Comparison of ENCODE assay signal across 25 mouse cellular contexts in the genomic region with DNA sequence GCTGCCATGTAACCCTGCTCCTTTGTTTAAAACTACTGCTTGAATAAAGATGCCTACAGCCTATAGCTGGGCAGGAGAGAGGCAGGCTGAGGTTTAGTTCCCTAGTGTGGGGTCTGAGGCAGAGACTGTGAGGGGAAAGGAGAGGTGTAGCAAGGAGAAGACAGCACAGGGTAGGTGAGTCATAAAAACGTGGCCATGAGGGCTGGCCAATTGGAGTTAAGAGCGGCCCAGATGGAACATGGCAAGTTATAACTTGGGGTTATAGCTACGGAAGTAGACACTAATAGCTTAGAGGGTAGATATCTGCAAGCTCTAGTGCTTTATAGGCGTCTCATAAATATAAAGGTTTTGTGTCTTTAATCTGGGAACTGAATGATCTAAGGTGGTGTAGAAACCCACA. TPM values are rescaled to one million over a fixed set of nuclear protein-coding genes. Genes with fewer than 3 reads are reported as not detected.
A peak's percentile ranks its signal among the peaks of the same experiment; 100 is the strongest.
DNase-seq lines count a peak whose midpoint lies in the region; ATAC-seq and TF ChIP-seq lines count a peak whose summit lies in the region.
"Had no signal": no experiment of that assay in that cellular context is flagged by ENCODE, and none has a peak within 500 bp of the region (broad histone marks: within the 10 kb centered on the region; RNA-seq: fewer than 3 reads in every experiment).

No protein-coding gene starts in this region.

- peak overlapping the region; percentile 70; the same call in 1 of the 2 replicates for H3K27ac ChIP-seq in kidney, embryonic 14.5 days (ENCODE audit: low read depth, low read length)
- H3K27ac ChIP-seq in liver, embryonic 12.5 days = no peak overlapping the region
- no peak overlapping the region for H3K27ac ChIP-seq in liver, postnatal 0 days (ENCODE audit: low read depth)
- peak overlapping the region; percentile 57 for H3K27ac ChIP-seq in intestine, embryonic 16.5 days (ENCODE audit: low read length)
- H3K27ac ChIP-seq: forebrain, embryonic 12.5 days; heart, adult 2 months; hindbrain, embryonic 10.5 days; hindbrain, embryonic 15.5 days; midbrain, embryonic 12.5 days; neural tube, embryonic 13.5 days had no signal

- H3K27me3 ChIP-seq in kidney, embryonic 14.5 days (ENCODE audit: control insufficient read depth, insufficient read depth, low read length) = no peaks in the 10 kb centered on the region
- no peaks in the 10 kb centered on the region for H3K27me3 ChIP-seq in liver, embryonic 12.5 days (replicated peaks)
- no peaks in the 10 kb centered on the region for H3K27me3 ChIP-seq in liver, postnatal 0 days (ENCODE audit: insufficient read depth, low read length)
- H3K27me3 ChIP-seq in E14TG2a.4 (ENCODE audit: insufficient read depth, low read length) = no peaks in the 10 kb centered on the region
- no peaks in the 10 kb centered on the region for H3K27me3 ChIP-seq in intestine, embryonic 16.5 days (replicated peaks; ENCODE audit: control insufficient read depth, insufficient read depth, low read length)
- H3K27me3 ChIP-seq: forebrain, embryonic 12.5 days; heart, embryonic 12.5 days; hindbrain, embryonic 15.5 days; midbrain, embryonic 12.5 days; neural tube, embryonic 13.5 days had no signal

- H3K9me3 ChIP-seq in kidney, embryonic 14.5 days (ENCODE audit: control insufficient read depth, low read length) = no peaks in the 10 kb centered on the region
- H3K9me3 ChIP-seq in liver, embryonic 12.5 days (replicated peaks) = no peaks in the 10 kb centered on the region
- H3K9me3 ChIP-seq in liver, postnatal 0 days (ENCODE audit: low read length) = no peaks in the 10 kb centered on the region
- no peaks in the 10 kb centered on the region for H3K9me3 ChIP-seq in E14TG2a.4 (ENCODE audit: low read length)
- no peaks in the 10 kb centered on the region for H3K9me3 ChIP-seq in intestine, embryonic 16.5 days (ENCODE audit: control insufficient read depth, low read length)
- H3K9me3 ChIP-seq: forebrain, embryonic 12.5 days; heart, embryonic 12.5 days; hindbrain, embryonic 10.5 days; hindbrain, embryonic 15.5 days; megakaryocyte, embryonic 14.5 days; midbrain, embryonic 12.5 days; neural tube, embryonic 13.5 days had no signal

- DNase-seq in kidney, postnatal 4 days = no peak
- DNase-seq in liver, postnatal 0 days = no peak
- DNase-seq in layer of hippocampus, adult 18-20 months (ENCODE audit: low spot score in 2 of 2) = no peak
- DNase-seq: adrenal gland, adult 2 months; adrenal gland, postnatal 36 days; cerebellum, adult 18-20 months; cerebellum, postnatal 10 days; forebrain, postnatal 0 days; heart, adult 2 months; heart, postnatal 10 days; kidney, adult 9 months; right cerebral cortex, postnatal 4 days had no signal

- H3K9ac ChIP-seq in kidney, embryonic 14.5 days (ENCODE audit: low read depth, low read length) = no peak overlapping the region
- no peak overlapping the region for H3K9ac ChIP-seq in liver, embryonic 12.5 days
- H3K9ac ChIP-seq in liver, postnatal 0 days (replicated peaks) = no peak overlapping the region
- H3K9ac ChIP-seq in intestine, embryonic 16.5 days (ENCODE audit: low read depth, low read length) = no peak overlapping the region
- H3K9ac ChIP-seq: forebrain, embryonic 12.5 days; forebrain, postnatal 0 days; heart, embryonic 12.5 days; hindbrain, embryonic 15.5 days; midbrain, embryonic 12.5 days; neural tube, embryonic 13.5 days had no signal

- WGBS in kidney, embryonic 14.5 days = 62% methylated on average over 4 of the region's 4 CpGs
- 68% methylated on average over 4 of the region's 4 CpGs for WGBS in liver, embryonic 12.5 days (ENCODE audit: insufficient replicate concordance)
- WGBS in liver, postnatal 0 days (ENCODE audit: insufficient replicate concordance) = 65% methylated on average over 4 of the region's 4 CpGs
- 57% methylated on average over 4 of the region's 4 CpGs for WGBS in intestine, embryonic 16.5 days

- no peak for ATAC-seq in kidney, embryonic 14.5 days (ENCODE audit: low FRiP score, low TSS enrichment)
- ATAC-seq in liver, embryonic 12.5 days = no peak
- ATAC-seq in liver, postnatal 0 days = no peak
- ATAC-seq in intestine, embryonic 16.5 days = peak; percentile 16
- ATAC-seq: activated CD4-positive, CD25-positive, alpha-beta regulatory T cell, adult 4 months; forebrain, postnatal 0 days; inflammation-experienced regulatory T-cells, adult 6 months had no signal

- H3K36me3 ChIP-seq in kidney, embryonic 14.5 days (ENCODE audit: control insufficient read depth, insufficient read depth, low read length) = no peaks in the 10 kb centered on the region
- no peaks in the 10 kb centered on the region for H3K36me3 ChIP-seq in liver, embryonic 12.5 days
- H3K36me3 ChIP-seq in liver, postnatal 0 days (replicated peaks; ENCODE audit: insufficient read depth, low read length) = no peaks in the 10 kb centered on the region
- H3K36me3 ChIP-seq in E14TG2a.4 (ENCODE audit: insufficient read depth, low read length) = no peaks in the 10 kb centered on the region
- no peaks in the 10 kb centered on the region for H3K36me3 ChIP-seq in intestine, embryonic 16.5 days (ENCODE audit: control insufficient read depth, insufficient read depth, low read length)
- H3K36me3 ChIP-seq: forebrain, embryonic 12.5 days; heart, embryonic 12.5 days; hindbrain, embryonic 10.5 days; hindbrain, embryonic 15.5 days; midbrain, embryonic 12.5 days; neural tube, embryonic 13.5 days had no signal

- no peak for TF ChIP-seq EP300 in liver, postnatal 0 days (IDR thresholded peaks at IDR 0.05; ENCODE audit: low read depth)

- no peak overlapping the region for H3K4me3 ChIP-seq in kidney, embryonic 14.5 days (ENCODE audit: low read length)
- H3K4me3 ChIP-seq in liver, embryonic 12.5 days = no peak overlapping the region
- H3K4me3 ChIP-seq in liver, postnatal 0 days (ENCODE audit: low read depth, low read length) = no peak overlapping the region
- 0 out of 2 replicates have a peak overlapping the region, but pooled peaks have one; percentile 3 for H3K4me3 ChIP-seq in E14TG2a.4 (replicated peaks; ENCODE audit: low read length)
- no peak overlapping the region for H3K4me3 ChIP-seq in intestine, embryonic 16.5 days (ENCODE audit: low read length)
- H3K4me3 ChIP-seq: forebrain, embryonic 12.5 days; heart, adult 2 months; heart, embryonic 12.5 days; hindbrain, embryonic 10.5 days; hindbrain, embryonic 15.5 days; megakaryocyte, embryonic 14.5 days; midbrain, embryonic 12.5 days; neural tube, embryonic 13.5 days had no signal

- no peak for TF ChIP-seq CTCF in liver, postnatal 0 days (IDR thresholded peaks at IDR 0.05; ENCODE audit: low read depth)
- no peak for TF ChIP-seq CTCF in E14TG2a.4 (conservative IDR thresholded peaks at IDR 0.05; ENCODE audit: low read length)

- H3K4me1 ChIP-seq in kidney, embryonic 14.5 days (ENCODE audit: control insufficient read depth, insufficient read depth, low read length) = peaks cover 30% of the 10 kb centered on the region
- H3K4me1 ChIP-seq in liver, embryonic 12.5 days = peaks cover 19% of the 10 kb centered on the region
- peaks cover 13% of the 10 kb centered on the region for H3K4me1 ChIP-seq in liver, postnatal 0 days (ENCODE audit: insufficient read depth)
- peaks cover 76% of the 10 kb centered on the region for H3K4me1 ChIP-seq in E14TG2a.4 (replicated peaks; ENCODE audit: low read depth, low read length)
- peaks cover 2% of the 10 kb centered on the region for H3K4me1 ChIP-seq in intestine, embryonic 16.5 days (ENCODE audit: control insufficient read depth, insufficient read depth, low read length)
- H3K4me1 ChIP-seq: forebrain, embryonic 12.5 days; hindbrain, embryonic 15.5 days; midbrain, embryonic 12.5 days; neural tube, embryonic 13.5 days had no signal

- H3K4me2 ChIP-seq in kidney, embryonic 14.5 days (replicated peaks; ENCODE audit: low read depth, low read length) = no peak overlapping the region
- 0 out of 2 replicates have a peak overlapping the region, but pooled peaks have one; percentile 14 for H3K4me2 ChIP-seq in liver, embryonic 12.5 days
- H3K4me2 ChIP-seq in liver, postnatal 0 days (ENCODE audit: low read depth, low read length) = no peak overlapping the region
- no peak overlapping the region for H3K4me2 ChIP-seq in intestine, embryonic 16.5 days (ENCODE audit: low read depth, low read length)
- H3K4me2 ChIP-seq: forebrain, embryonic 12.5 days; heart, embryonic 12.5 days; hindbrain, embryonic 15.5 days; midbrain, embryonic 12.5 days; neural tube, embryonic 13.5 days had no signal

RNA-seq across cellular contexts. Expression of gene Iqgap1, which starts 2.5 kb away (rescaled TPM):
- polyA plus RNA-seq in kidney, embryonic 14.5 days (2014; fragmentation: Nextera tagmentation; extraction: Ambion mirVana) = 61.0 and 110 TPM in 2 replicates
- polyA plus RNA-seq in liver, embryonic 12.5 days (2016; fragmentation: Nextera tagmentation; extraction: Ambion mirVana) = 19.4 and 19.9 TPM in 2 replicates
- polyA plus RNA-seq in liver, postnatal 0 days (2015; fragmentation: Nextera tagmentation; extraction: Ambion mirVana) = 10.8 and 13.6 TPM in 2 replicates
- polyA plus RNA-seq in intestine, embryonic 16.5 days (2015; fragmentation: Nextera tagmentation; extraction: Ambion mirVana) = 64.3 and 66.2 TPM in 2 replicates
- 10 to 100 TPM; 18.1 TPM for total RNA-seq in layer of hippocampus, adult 18-20 months (2021)

RNA-seq across cellular contexts. Expression of gene Zscan2, which starts 37.5 kb away (rescaled TPM):
- polyA plus RNA-seq in kidney, embryonic 14.5 days (2014; fragmentation: Nextera tagmentation; extraction: Ambion mirVana) = 2.8 and 4.0 TPM in 2 replicates
- polyA plus RNA-seq in liver, embryonic 12.5 days (2016; fragmentation: Nextera tagmentation; extraction: Ambion mirVana) = 0.23 and 0.58 TPM in 2 replicates
- polyA plus RNA-seq in liver, postnatal 0 days (2015; fragmentation: Nextera tagmentation; extraction: Ambion mirVana) = 0.43 and 0.47 TPM in 2 replicates
- 1.4 TPM in 2 replicates for polyA plus RNA-seq in intestine, embryonic 16.5 days (2015; fragmentation: Nextera tagmentation; extraction: Ambion mirVana)
- 10 to 100 TPM; 14.7 to 16.3 TPM for total RNA-seq in layer of hippocampus, adult 18-20 months (2021)

Comparison
In these comparisons a context has a peak if more than half of its experiments do, and no peak if none do; other contexts are left out.
1. H3K27ac ChIP-seq: peak in kidney, embryonic 14.5 days (single experiment) and intestine, embryonic 16.5 days (single experiment); none in liver, embryonic 12.5 days (single experiment) and liver, postnatal 0 days (single experiment).